Mouse (Mus musculus): ENCODE measurements around the gene Slc30a10. TPM values are rescaled to one million over a fixed set of nuclear protein-coding genes. Genes with fewer than 3 reads are reported as not detected.

Gene Slc30a10
- total RNA-seq, 2 experiments from 2014 or later = not detected

- intact Hi-C loops (cut with DNase I) = no loop called here
- DNase-seq = no peak
These were observed 60.9 kb downstream of the Slc30a10 start for GRCm38 (mm10) chr1:185515526-185515979.

DNA sequence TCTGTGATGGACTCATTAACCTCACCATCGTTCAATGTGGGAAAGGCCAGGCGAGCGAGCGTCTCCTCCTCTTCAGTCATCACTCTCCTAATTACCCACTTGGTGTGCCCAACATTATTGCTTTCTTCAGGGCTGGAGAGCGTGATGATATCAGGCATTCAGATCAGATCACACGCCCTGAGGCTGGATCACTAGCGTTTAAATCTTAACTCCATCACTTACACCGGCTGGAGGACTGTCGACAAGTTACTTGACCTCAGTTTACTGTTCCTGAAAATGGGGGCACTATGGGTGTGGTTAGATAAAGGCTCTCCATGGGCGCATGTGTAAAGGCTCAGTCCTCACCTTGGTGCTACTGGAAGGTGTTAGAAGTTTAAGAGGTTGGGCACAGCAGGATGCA lies 61.4 kb downstream of the Slc30a10 start:
- intact Hi-C loops (cut with DNase I) = no loop called here

DNA sequence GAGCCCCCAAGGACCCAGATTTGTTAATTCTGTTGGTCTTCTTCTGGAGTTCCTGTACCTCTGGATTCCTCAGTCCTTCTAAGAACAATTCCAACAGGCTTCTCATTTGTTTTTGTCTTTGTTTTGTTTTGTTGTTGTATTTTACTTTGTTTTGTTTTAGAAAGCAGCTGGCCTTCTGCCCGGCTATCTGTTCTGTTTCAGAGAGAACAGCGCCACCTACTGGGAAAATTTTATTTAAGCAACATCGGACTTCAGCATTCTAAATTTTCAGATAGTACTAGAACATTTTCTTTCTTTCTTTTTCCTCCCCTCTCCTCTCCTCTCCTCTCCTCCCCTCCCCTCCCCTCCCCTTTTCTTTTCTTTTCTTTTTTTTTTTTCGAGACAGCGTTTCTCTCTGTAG lies 62.9 kb downstream of the Slc30a10 start:
- intact Hi-C loops (cut with DNase I) = no loop called here
- peak; percentile 21 to 65 for DNase-seq

More for the DNA sequence above, 61.4 kb downstream of the Slc30a10 start:
- DNase-seq = no peak

Other genes starting within 250 kb of the Slc30a10 start
- gene Iars2, start 125.5 kb upstream of the Slc30a10 start, total RNA-seq (2021) = 10 to 100 TPM; 72.1 to 72.3 TPM
- gene Bpnt1, start 122.7 kb upstream of the Slc30a10 start, total RNA-seq (2021) = 10 to 100 TPM; 30.6 to 32.6 TPM
- 10 to 100 TPM; 74.3 to 75.4 TPM for gene Eprs, start 91.8 kb upstream of the Slc30a10 start, total RNA-seq (2021)